Mouse (Mus musculus) heart, postnatal 25 days (tissue): ENCODE data around the gene Scn5a. TPM values are rescaled to one million over a fixed set of nuclear protein-coding genes. Genes with fewer than 3 reads are reported as not detected.

Experiments used
- DNase-seq: peaks from one replicate; pipeline ENCODE4 v3.0.0; 2022; ENCODE audit warnings: low spot score
- intact Hi-C: fragments of 180-260 bp; cut with DNase I; formaldehyde crosslinking; loops from one replicate; pipeline ENCODE4 v1.15.1; 2025
- total RNA-seq, 2 experiments: library from RNA; stranded (reverse); gene quantifications; 2 replicates each; pipeline ENCODE4 v1.2.3; 2021

Gene Scn5a
- total RNA-seq, 2 experiments from 2014 or later = 141 to 144 TPM

DNA sequence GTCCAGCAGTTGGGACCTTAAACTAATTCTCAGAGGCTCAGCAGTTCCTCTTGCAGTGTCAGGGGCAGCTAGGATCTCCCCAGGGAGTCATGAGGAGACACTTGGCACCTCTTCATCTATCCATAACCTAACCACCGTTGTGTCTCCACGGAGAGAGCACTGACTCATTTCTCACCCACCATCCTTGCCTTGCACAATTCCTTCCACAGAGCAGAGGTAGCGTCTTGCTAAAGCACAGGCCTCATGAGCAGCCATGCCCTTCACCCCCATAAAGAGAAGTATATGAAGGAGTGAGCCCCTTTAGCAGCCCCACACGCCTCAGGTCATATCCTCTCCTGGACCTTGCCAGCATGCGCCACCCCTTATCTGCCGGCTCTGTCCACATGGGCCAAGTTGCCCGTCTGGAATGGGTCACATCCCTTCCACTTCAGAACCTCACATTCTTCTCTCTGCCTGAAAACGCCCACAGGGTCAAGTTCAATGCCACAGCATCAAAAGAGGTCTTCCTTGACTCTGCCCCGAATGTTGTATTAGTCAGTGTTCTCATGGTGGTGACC lies 105.1 kb downstream of the Scn5a start:
- no peak for DNase-seq
- intact Hi-C loops = loop anchor here (2.0 kb wide), 1 partner anchor 41 kb away; no protein-coding TSS in a partner anchor

DNA sequence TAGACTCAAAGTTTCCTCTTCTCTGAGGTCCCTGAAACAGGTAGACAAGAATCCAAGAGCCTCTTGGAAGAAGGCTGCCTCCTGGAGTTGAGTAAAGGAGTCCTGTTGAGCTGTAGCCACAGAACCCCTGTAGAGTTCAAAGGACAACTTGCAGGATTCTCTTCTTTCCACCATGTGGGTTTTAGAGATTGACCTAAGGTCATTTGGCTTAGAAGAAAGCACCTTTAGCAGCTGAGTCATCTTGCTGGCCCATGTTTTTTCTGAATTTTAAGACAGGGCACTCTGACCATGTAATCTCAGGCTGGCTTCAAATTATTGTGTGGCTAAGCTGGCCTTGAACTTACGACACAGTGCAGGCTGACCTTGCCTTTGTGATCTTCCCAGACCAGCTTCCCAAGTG lies 105.8 kb downstream of the Scn5a start:
- DNase-seq = no peak
- intact Hi-C loops = no loop called here

GRCm38 (mm10) chr9:119472412-119472918 lies 106.4 kb downstream of the Scn5a start:
- intact Hi-C loops = no loop called here
- DNase-seq = no peak

- peak; percentile 46 for DNase-seq
- intact Hi-C loops = loop anchor here (1.0 kb wide), 1 partner anchor 14 kb away; no protein-coding TSS in a partner anchor
Observed at GRCm38 (mm10) chr9:119469691-119470353, 109.0 kb downstream of the Scn5a start.

DNA sequence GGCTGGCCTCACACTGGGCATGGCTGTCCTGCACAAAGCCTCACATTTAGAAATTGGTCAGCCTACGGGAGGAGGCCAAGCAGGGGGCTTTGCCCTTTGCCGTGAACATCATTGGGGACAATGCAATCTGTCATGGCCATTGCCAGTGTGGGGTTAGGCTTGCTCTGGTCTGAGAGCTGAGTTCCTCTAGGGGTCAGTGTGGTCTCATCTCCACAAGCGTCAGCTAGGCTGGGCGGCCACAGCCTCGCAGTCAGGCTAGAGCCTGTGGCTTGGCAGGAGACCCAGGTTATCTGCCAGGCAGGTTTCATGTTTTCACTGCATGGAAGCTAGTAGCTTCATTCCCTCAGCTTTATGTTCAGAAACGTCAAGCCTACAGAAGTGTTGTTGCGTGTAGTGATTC lies 113.2 kb downstream of the Scn5a start:
- DNase-seq = no peak
- intact Hi-C loops = loop anchor here (1.0 kb wide), 1 partner anchor 115 kb away; no protein-coding TSS in a partner anchor

GRCm38 (mm10) chr9:119465056-119465455 lies 113.8 kb downstream of the Scn5a start:
- intact Hi-C loops = loop anchor here (1.0 kb wide), 1 partner anchor 115 kb away; no protein-coding TSS in a partner anchor
- DNase-seq = no peak

- intact Hi-C loops = loop anchor here (1.0 to 2.0 kb wide), 3 partner anchors 120 to 430 kb away; no protein-coding TSS in a partner anchor
- DNase-seq = no peak
Observed at GRCm38 (mm10) chr9:119460410-119460809, 118.4 kb downstream of the Scn5a start.

DNA sequence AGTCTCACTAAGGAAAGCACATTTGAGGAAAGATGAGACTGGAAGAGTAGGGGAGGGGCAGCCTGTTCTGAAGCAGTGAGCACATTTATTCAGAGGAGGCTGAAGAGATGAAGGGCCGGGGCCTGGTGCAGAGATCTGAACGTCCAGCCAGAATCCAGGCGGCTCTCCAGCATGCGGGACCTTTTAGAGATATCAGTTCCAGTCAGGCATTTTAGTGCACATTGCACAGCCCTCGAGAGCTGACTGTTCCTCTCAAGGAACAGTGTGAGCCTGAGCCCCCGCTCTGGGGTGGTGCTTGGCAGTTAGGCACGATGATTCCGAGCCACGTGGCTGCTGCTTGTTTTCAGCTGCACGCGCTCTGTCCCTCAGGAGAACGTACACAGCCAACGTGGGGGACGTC lies 121.7 kb downstream of the Scn5a start:
- DNase-seq = no peak
- intact Hi-C loops = no loop called here

- no peak for DNase-seq
- intact Hi-C loops = no loop called here
Observed at GRCm38 (mm10) chr9:119455967-119456366, 122.8 kb downstream of the Scn5a start.

- no peak for DNase-seq
- intact Hi-C loops = no loop called here
Observed at GRCm38 (mm10) chr9:119445737-119446136, 133.1 kb downstream of the Scn5a start.

DNA sequence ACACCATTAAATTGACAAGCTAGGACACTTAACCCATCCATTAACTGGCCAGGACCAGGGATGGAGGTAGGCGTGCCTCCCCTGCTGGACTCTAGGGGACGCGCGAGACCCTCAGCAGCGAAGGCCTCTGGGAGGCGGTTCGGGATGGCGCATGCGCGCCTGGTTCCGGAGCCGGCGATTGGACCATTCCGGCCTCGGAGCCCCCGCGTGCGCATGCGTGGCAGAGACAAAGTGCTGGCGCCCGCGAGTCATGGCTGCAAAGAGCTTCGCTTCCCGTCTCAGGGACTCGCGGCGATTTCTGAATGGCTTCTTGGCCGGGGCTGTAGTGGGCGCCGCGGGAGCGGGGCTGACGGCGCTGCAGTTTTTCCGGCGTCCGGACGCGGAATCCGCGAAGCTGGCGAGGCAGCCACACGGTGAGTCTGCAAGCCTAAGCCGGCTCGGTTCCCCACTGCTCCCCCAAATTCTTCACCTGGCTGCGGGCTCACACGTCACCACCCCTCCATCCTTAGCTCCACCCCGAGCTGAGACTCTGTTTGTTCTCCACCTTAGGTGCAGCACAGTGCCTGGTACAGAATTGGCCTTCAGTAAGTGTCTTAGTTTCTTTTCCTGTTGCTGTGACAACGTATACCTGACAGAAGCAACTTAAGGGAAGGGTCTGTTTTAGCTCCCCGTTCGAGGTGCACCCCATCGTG lies 133.9 kb downstream of the Scn5a start, which contains the start of gene Exog:
Gene Exog, plus strand, starts transcription at position 206 of the 692 bp plus-strand sequence.
- intact Hi-C loops = loop anchor here (5.0 kb wide), 1 partner anchor 447 kb away; the partner anchor contains the start of gene Wdr48
- peak; percentile 93 for DNase-seq

- DNase-seq = no peak
- intact Hi-C loops = no loop called here
Observed at GRCm38 (mm10) chr9:119438498-119439000, 140.3 kb downstream of the Scn5a start.

DNA sequence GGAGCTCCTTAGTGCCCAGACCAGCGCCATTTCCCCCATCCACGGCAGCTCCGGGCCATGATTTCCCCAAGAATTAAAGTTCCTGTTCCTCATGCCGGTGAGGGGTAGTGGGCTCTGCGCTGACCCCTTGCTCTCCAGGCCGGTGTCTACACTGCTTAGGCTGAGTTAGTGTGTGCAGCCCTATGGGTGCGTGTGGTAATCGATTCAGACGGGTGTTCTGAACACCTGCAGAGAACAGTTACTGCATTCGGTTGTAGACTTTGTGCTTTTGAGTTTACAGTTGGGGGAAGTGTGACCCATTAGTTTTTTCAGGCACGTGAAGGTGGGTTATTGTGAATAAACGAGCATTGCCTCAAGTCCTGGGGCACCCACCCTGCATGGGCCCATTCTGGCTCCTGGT lies 140.8 kb downstream of the Scn5a start:
- no peak for DNase-seq
- intact Hi-C loops = no loop called here

DNA sequence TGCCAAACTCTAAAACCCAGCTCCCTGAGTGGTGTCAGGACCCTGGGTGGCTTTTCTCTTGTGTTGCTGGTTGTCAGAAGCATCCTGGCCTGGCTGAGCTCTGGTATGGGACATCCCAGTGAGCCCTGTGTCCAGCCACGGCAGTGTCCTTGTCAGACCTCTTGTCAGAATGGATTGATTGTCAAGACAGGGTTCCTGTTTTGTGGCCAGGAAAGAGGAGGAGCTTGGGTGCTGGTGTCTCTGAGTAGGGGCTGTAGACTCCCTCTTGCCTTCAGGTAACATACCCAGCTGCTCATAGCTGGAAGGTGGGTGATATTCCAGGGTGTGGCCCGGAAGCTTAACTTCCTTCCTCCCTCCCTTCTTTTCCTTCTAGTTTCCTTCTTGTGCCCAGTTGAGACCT lies 143.0 kb downstream of the Scn5a start:
- DNase-seq = no peak
- intact Hi-C loops = no loop called here

Other genes starting within 250 kb of the Scn5a start
- gene Acaa1a, start 239.3 kb downstream of the Scn5a start, total RNA-seq = 10 to 100 TPM; 83.0 to 88.6 TPM
- 10 to 100 TPM; 12.2 to 14.3 TPM for gene Myd88, start 237.6 kb downstream of the Scn5a start, total RNA-seq
- under 1 TPM; 0.16 to 0.42 TPM for gene Xylb, start 221.6 kb downstream of the Scn5a start, total RNA-seq
- gene Slc22a14, start 213.5 kb downstream of the Scn5a start, total RNA-seq = under 1 TPM in 1 of 2 experiments, not detected in 1; 0.17 TPM
- gene Acvr2b, start 176.9 kb downstream of the Scn5a start, total RNA-seq = 1 to 10 TPM; 5.8 to 6.5 TPM
- 1 to 10 TPM; 2.4 to 2.5 TPM for gene Exog, start 134.1 kb downstream of the Scn5a start, total RNA-seq
- gene Scn10a, start 140.3 kb upstream of the Scn5a start, total RNA-seq = under 1 TPM; 0.36 to 0.45 TPM
- under 1 TPM in 1 of 2 experiments, not detected in 1; 0.05 TPM for gene Scn11a, start 246.4 kb upstream of the Scn5a start, total RNA-seq